Mouse (Mus musculus) thymus, adult 2 months (tissue): ENCODE data around the gene Desi2.

Experiments used
- CTCF ChIP-seq: fragments of 200-500 bp; IDR thresholded peaks from 2 replicates; pipeline ENCODE4 v1.5.1; 2012; ENCODE audit warnings: mild to moderate bottlenecking, control low read depth, low read length, moderate library complexity, borderline replicate concordance; ENCODE audit not compliant: control insufficient read depth, poor library complexity, insufficient read depth; ENCODE audit errors: extremely low read depth
- POLR2A ChIP-seq: fragments of 200-500 bp; IDR thresholded peaks from 2 replicates; pipeline ENCODE4 v1.6.1; 2012; ENCODE audit warnings: mild to moderate bottlenecking, low read length, control low read depth, moderate library complexity; ENCODE audit not compliant: control insufficient read depth, poor library complexity, insufficient read depth; ENCODE audit errors: extremely low read depth

DNA sequence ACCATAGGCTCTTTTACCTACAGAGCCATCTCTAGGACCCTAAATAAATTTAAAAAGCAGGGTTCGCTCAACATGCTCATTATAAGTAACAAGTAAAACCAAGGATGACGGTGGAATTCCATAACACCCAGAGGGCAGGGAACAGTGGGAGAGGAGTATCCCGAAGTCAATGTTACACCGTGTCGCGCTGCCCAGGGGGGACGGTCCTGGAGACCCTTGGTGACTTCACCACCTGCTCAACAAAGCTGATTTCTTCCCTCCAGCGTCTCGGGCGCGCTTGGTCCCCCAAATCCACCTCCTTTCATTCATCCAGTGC is 88.5 kb downstream of the Desi2 start:
- TF ChIP-seq CTCF (no peak), POLR2A (no peak)
